8 mouse cellular contexts compared by ENCODE assay signal in genomic region chr13:8871314-8871962, GRCm38 (mm10). TPM values are rescaled to one million over a fixed set of nuclear protein-coding genes. Genes with fewer than 3 reads are reported as not detected.
DNase-seq lines count a peak whose midpoint lies in the region; ATAC-seq and TF ChIP-seq lines count a peak whose summit lies in the region.

TSS of gene Wdr37 (minus strand) at chr13:8871909.

- peak; percentile 57 for DNase-seq in MEL-GATA-1-ER (ENCODE audit: extremely low read depth, low read depth)
- DNase-seq in brain, embryonic 14.5 days (ENCODE audit: low read depth): peak; percentile 63
- peak; percentile 72 to 83 for DNase-seq in layer of hippocampus, adult 8-10 months (ENCODE audit: low spot score in 2 of 2)
- peak; percentile 25 for DNase-seq in retina, postnatal 7 days (ENCODE audit: low read depth, low spot score)
- no peak for DNase-seq in yolk sac, embryonic 10.5 days (ENCODE audit: low spot score)

- TF ChIP-seq POLR2A in brain, embryonic 14.5 days (IDR thresholded peaks at IDR 0.05; ENCODE audit: borderline replicate concordance, extremely low read depth, insufficient read depth, insufficient read length, poor library complexity, severe bottlenecking): no peak

- H3K9me3 ChIP-seq in forebrain, embryonic 12.5 days: no peaks in the 10 kb centered on the region
- H3K9me3 ChIP-seq in heart, embryonic 16.5 days (replicated peaks; ENCODE audit: control insufficient read depth, low read length): no peaks in the 10 kb centered on the region
- H3K9me3 ChIP-seq in lung, embryonic 15.5 days: no peaks in the 10 kb centered on the region

- H3K27me3 ChIP-seq in forebrain, embryonic 12.5 days: no peaks in the 10 kb centered on the region
- H3K27me3 ChIP-seq in heart, embryonic 16.5 days (ENCODE audit: control insufficient read depth, insufficient read depth, low read length): no peaks in the 10 kb centered on the region
- H3K27me3 ChIP-seq in lung, embryonic 15.5 days: no peaks in the 10 kb centered on the region

- H3K4me3 ChIP-seq in forebrain, embryonic 12.5 days (replicated peaks): peak within 1 kb of the TSS; percentile 77
- peak within 1 kb of the TSS; percentile 90 for H3K4me3 ChIP-seq in heart, embryonic 16.5 days (ENCODE audit: low read length)
- H3K4me3 ChIP-seq in lung, embryonic 15.5 days: peak within 1 kb of the TSS; percentile 72

- no peak for TF ChIP-seq CTCF in brain, embryonic 14.5 days (IDR thresholded peaks at IDR 0.05; ENCODE audit: borderline replicate concordance, extremely low read depth, insufficient read depth, insufficient read length)

- 2% methylated on average over 18 of the region's 18 CpGs for WGBS in forebrain, embryonic 12.5 days
- WGBS in heart, embryonic 16.5 days: under 1% methylated on average over 18 of the region's 18 CpGs
- 1% methylated on average over 18 of the region's 18 CpGs for WGBS in lung, embryonic 15.5 days

- 0 out of 2 replicates have a peak, but pooled peaks cover 4% of the 10 kb centered on the region for H3K36me3 ChIP-seq in forebrain, embryonic 12.5 days (replicated peaks)
- no peaks in the 10 kb centered on the region for H3K36me3 ChIP-seq in heart, embryonic 16.5 days (ENCODE audit: control insufficient read depth, insufficient read depth)
- no peaks in the 10 kb centered on the region for H3K36me3 ChIP-seq in lung, embryonic 15.5 days

- peak; percentile 39 for ATAC-seq in forebrain, embryonic 12.5 days (ENCODE audit: low FRiP score)
- ATAC-seq in heart, embryonic 16.5 days (replicated peaks; ENCODE audit: extremely low read depth, insufficient read depth, low FRiP score): peak; percentile 35; the same call in 1 of the 2 replicates
- peak; percentile 55 for ATAC-seq in lung, embryonic 15.5 days (ENCODE audit: borderline replicate concordance, extremely low read depth, low FRiP score, low TSS enrichment)

- H3K4me1 ChIP-seq in forebrain, embryonic 12.5 days: peaks cover 17% of the 10 kb centered on the region
- peaks cover 13% of the 10 kb centered on the region; the same call in 1 of the 2 replicates for H3K4me1 ChIP-seq in heart, embryonic 16.5 days (ENCODE audit: control insufficient read depth, insufficient read depth, low read length)
- H3K4me1 ChIP-seq in lung, embryonic 15.5 days: peaks cover 10% of the 10 kb centered on the region; the same call in 1 of the 2 replicates

- peak within 1 kb of the TSS; percentile 87 for H3K9ac ChIP-seq in forebrain, embryonic 12.5 days
- H3K9ac ChIP-seq in heart, embryonic 16.5 days (ENCODE audit: low read length): peak within 1 kb of the TSS; percentile 97
- peak within 1 kb of the TSS; percentile 66 for H3K9ac ChIP-seq in lung, embryonic 15.5 days

- peak within 1 kb of the TSS; percentile 73 for H3K4me2 ChIP-seq in forebrain, embryonic 12.5 days
- peak within 1 kb of the TSS; percentile 90 for H3K4me2 ChIP-seq in heart, embryonic 16.5 days (ENCODE audit: low read depth, low read length)
- peak within 1 kb of the TSS; percentile 64 for H3K4me2 ChIP-seq in lung, embryonic 15.5 days

- peak within 1 kb of the TSS; percentile 96 for H3K27ac ChIP-seq in forebrain, embryonic 12.5 days
- H3K27ac ChIP-seq in heart, embryonic 16.5 days (ENCODE audit: low read length): peak within 1 kb of the TSS; percentile 100
- peak within 1 kb of the TSS; percentile 99 for H3K27ac ChIP-seq in lung, embryonic 15.5 days

RNA-seq across cellular contexts. Expression of gene Wdr37, which starts in this region (rescaled TPM):
- polyA plus RNA-seq in brain, embryonic 14.5 days (2012; rRNA removed): 35.0 and 43.4 TPM in 2 replicates
- 51.8 and 56.7 TPM in 2 replicates for polyA plus RNA-seq in forebrain, embryonic 12.5 days (2016; fragmentation: Nextera tagmentation; extraction: Ambion mirVana)
- polyA plus RNA-seq in heart, embryonic 16.5 days (2015; fragmentation: Nextera tagmentation; extraction: Ambion mirVana): 18.7 and 20.6 TPM in 2 replicates
- 100 to 1,000 TPM in 3 of 4 experiments, 10 to 100 TPM in 1; 82.9 to 119 (median 110) TPM for total RNA-seq in layer of hippocampus, adult 8-10 months (2022)
- 19.9 and 22.1 TPM in 2 replicates for polyA plus RNA-seq in lung, embryonic 15.5 days (2015; fragmentation: Nextera tagmentation; extraction: Ambion mirVana)
